Mouse (Mus musculus): ENCODE results near the gene Ttc21b. TPM values are rescaled to one million over a fixed set of nuclear protein-coding genes. Genes with fewer than 3 reads are reported as not detected.
A peak's percentile ranks its signal among the peaks of the same experiment; 100 is the strongest.
"Not testable (repeated sequence)": the region's sequence is repeated elsewhere in the genome, so short reads cannot be mapped to it uniquely, and the experiment has no call there.

The Ttc21b gene
- polyA plus RNA-seq, 1 experiment from 2014 or later: 7.1 TPM

- Histone ChIP-seq H3K27ac (ENCODE audit: low read length) (no peak overlapping the region), H3K9ac (ENCODE audit: low read length) (no peak overlapping the region), H3K27me3 (ENCODE audit: control insufficient read depth, insufficient read depth, low read length) (no peaks in the 10 kb centered on the region), H3K4me1 (ENCODE audit: control insufficient read depth, insufficient read depth, low read length) (no peaks in the 10 kb centered on the region), H3K36me3 (ENCODE audit: control insufficient read depth, insufficient read depth) (peaks cover 15% of the 10 kb centered on the region; the same call in 1 of the 2 replicates), H3K9me3 (replicated peaks; ENCODE audit: control insufficient read depth, low read length) (no peaks in the 10 kb centered on the region), H3K4me3 (ENCODE audit: low read length) (no peak overlapping the region), H3K4me2 (ENCODE audit: low read depth, low read length) (no peak overlapping the region)
- ATAC-seq (replicated peaks; ENCODE audit: extremely low read depth, insufficient read depth, low FRiP score): no peak
- WGBS: 86% methylated on average over 2 of the region's 2 CpGs
Measured at GRCm38 (mm10) chr2:66204218-66204617, 52.2 kb downstream of the Ttc21b start.

GRCm38 (mm10) chr2:66200195-66200594 is 56.2 kb downstream of the Ttc21b start:
- Histone ChIP-seq H3K4me2 (ENCODE audit: low read depth, low read length) (no peak overlapping the region), H3K9ac (ENCODE audit: low read length) (no peak overlapping the region), H3K27ac (ENCODE audit: low read length) (no peak overlapping the region), H3K4me1 (ENCODE audit: control insufficient read depth, insufficient read depth, low read length) (no peaks in the 10 kb centered on the region), H3K36me3 (ENCODE audit: control insufficient read depth, insufficient read depth) (peaks cover 7% of the 10 kb centered on the region; the same call in 1 of the 2 replicates), H3K9me3 (replicated peaks; ENCODE audit: control insufficient read depth, low read length) (no peaks in the 10 kb centered on the region), H3K27me3 (ENCODE audit: control insufficient read depth, insufficient read depth, low read length) (no peaks in the 10 kb centered on the region), H3K4me3 (ENCODE audit: low read length) (no peak overlapping the region)
- ATAC-seq (replicated peaks; ENCODE audit: extremely low read depth, insufficient read depth, low FRiP score): no peak
- WGBS: 58% methylated on average over 3 of the region's 3 CpGs

GRCm38 (mm10) chr2:66191691-66192100 is 64.7 kb downstream of the Ttc21b start:
- H3K27ac ChIP-seq (ENCODE audit: low read length): no peak overlapping the region
- no peaks in the 10 kb centered on the region for H3K4me1 ChIP-seq (ENCODE audit: control insufficient read depth, insufficient read depth, low read length)
- no peak overlapping the region for H3K4me2 ChIP-seq (ENCODE audit: low read depth, low read length)
- no peak overlapping the region for H3K4me3 ChIP-seq (ENCODE audit: low read length)
- H3K36me3 ChIP-seq (ENCODE audit: control insufficient read depth, insufficient read depth): peaks cover 3% of the 10 kb centered on the region; the same call in 1 of the 2 replicates
- 85% methylated on average over 13 of the region's 13 CpGs for WGBS
- H3K9me3 ChIP-seq (replicated peaks; ENCODE audit: control insufficient read depth, low read length): no peaks in the 10 kb centered on the region
- H3K9ac ChIP-seq (ENCODE audit: low read length): no peak overlapping the region
- ATAC-seq (replicated peaks; ENCODE audit: extremely low read depth, insufficient read depth, low FRiP score): no peak
- no peaks in the 10 kb centered on the region for H3K27me3 ChIP-seq (ENCODE audit: control insufficient read depth, insufficient read depth, low read length)

- no peak for ATAC-seq (replicated peaks; ENCODE audit: extremely low read depth, insufficient read depth, low FRiP score)
- Histone ChIP-seq H3K9ac (ENCODE audit: low read length) (no peak overlapping the region), H3K4me3 (ENCODE audit: low read length) (no peak overlapping the region), H3K27ac (ENCODE audit: low read length) (no peak overlapping the region), H3K36me3 (ENCODE audit: control insufficient read depth, insufficient read depth) (peaks cover 3% of the 10 kb centered on the region; the same call in 1 of the 2 replicates), H3K9me3 (replicated peaks; ENCODE audit: control insufficient read depth, low read length) (no peaks in the 10 kb centered on the region), H3K4me1 (ENCODE audit: control insufficient read depth, insufficient read depth, low read length) (no peaks in the 10 kb centered on the region), H3K4me2 (ENCODE audit: low read depth, low read length) (no peak overlapping the region), H3K27me3 (ENCODE audit: control insufficient read depth, insufficient read depth, low read length) (no peaks in the 10 kb centered on the region)
- 91% methylated on average over 5 of the region's 5 CpGs for WGBS
Measured at GRCm38 (mm10) chr2:66190157-66190556, 66.3 kb downstream of the Ttc21b start.

GRCm38 (mm10) chr2:66189197-66189596 is 67.2 kb downstream of the Ttc21b start:
- not testable (repeated sequence) for H3K4me2 ChIP-seq (ENCODE audit: low read depth, low read length); H3K27ac ChIP-seq (ENCODE audit: low read length); H3K9ac ChIP-seq (ENCODE audit: low read length); H3K4me1 ChIP-seq (ENCODE audit: control insufficient read depth, insufficient read depth, low read length); H3K4me3 ChIP-seq (ENCODE audit: low read length); H3K27me3 ChIP-seq (ENCODE audit: control insufficient read depth, insufficient read depth, low read length); H3K36me3 ChIP-seq (ENCODE audit: control insufficient read depth, insufficient read depth); H3K9me3 ChIP-seq (replicated peaks; ENCODE audit: control insufficient read depth, low read length); ATAC-seq (replicated peaks; ENCODE audit: extremely low read depth, insufficient read depth, low FRiP score)
- WGBS: 95% methylated on average over 12 of the region's 12 CpGs

- H3K27me3 ChIP-seq (ENCODE audit: control insufficient read depth, insufficient read depth, low read length): no peaks in the 10 kb centered on the region
- H3K4me3 ChIP-seq (ENCODE audit: low read length): no peak overlapping the region
- no peaks in the 10 kb centered on the region for H3K9me3 ChIP-seq (replicated peaks; ENCODE audit: control insufficient read depth, low read length)
- no peak overlapping the region for H3K9ac ChIP-seq (ENCODE audit: low read length)
- no peak overlapping the region for H3K4me2 ChIP-seq (ENCODE audit: low read depth, low read length)
- no peak overlapping the region for H3K27ac ChIP-seq (ENCODE audit: low read length)
- peaks cover 3% of the 10 kb centered on the region; the same call in 1 of the 2 replicates for H3K36me3 ChIP-seq (ENCODE audit: control insufficient read depth, insufficient read depth)
- 76% methylated on average over 6 of the region's 6 CpGs for WGBS
- no peak for ATAC-seq (replicated peaks; ENCODE audit: extremely low read depth, insufficient read depth, low FRiP score)
- H3K4me1 ChIP-seq (ENCODE audit: control insufficient read depth, insufficient read depth, low read length): no peaks in the 10 kb centered on the region
Measured at GRCm38 (mm10) chr2:66187520-66187919, 68.9 kb downstream of the Ttc21b start.

GRCm38 (mm10) chr2:66184431-66185164 is 71.8 kb downstream of the Ttc21b start:
- Histone ChIP-seq H3K4me3 (ENCODE audit: low read length) (no peak overlapping the region), H3K27me3 (ENCODE audit: control insufficient read depth, insufficient read depth, low read length) (no peaks in the 10 kb centered on the region), H3K9ac (ENCODE audit: low read length) (no peak overlapping the region), H3K36me3 (ENCODE audit: control insufficient read depth, insufficient read depth) (peaks cover 3% of the 10 kb centered on the region; the same call in 1 of the 2 replicates), H3K9me3 (replicated peaks; ENCODE audit: control insufficient read depth, low read length) (no peaks in the 10 kb centered on the region), H3K4me2 (ENCODE audit: low read depth, low read length) (no peak overlapping the region), H3K27ac (ENCODE audit: low read length) (no peak overlapping the region), H3K4me1 (ENCODE audit: control insufficient read depth, insufficient read depth, low read length) (no peaks in the 10 kb centered on the region)
- no peak for ATAC-seq (replicated peaks; ENCODE audit: extremely low read depth, insufficient read depth, low FRiP score)
- 69% methylated on average over 7 of the region's 7 CpGs for whole genome bisulfite sequencing

- Histone ChIP-seq H3K9me3 (replicated peaks; ENCODE audit: control insufficient read depth, low read length) (no peaks in the 10 kb centered on the region), H3K27me3 (ENCODE audit: control insufficient read depth, insufficient read depth, low read length) (no peaks in the 10 kb centered on the region), H3K4me2 (ENCODE audit: low read depth, low read length) (peak overlapping the region; percentile 12; the same call in 1 of the 2 replicates), H3K27ac (ENCODE audit: low read length) (no peak overlapping the region), H3K9ac (ENCODE audit: low read length) (no peak overlapping the region), H3K4me3 (ENCODE audit: low read length) (no peak overlapping the region), H3K36me3 (ENCODE audit: control insufficient read depth, insufficient read depth) (no peaks in the 10 kb centered on the region), H3K4me1 (ENCODE audit: control insufficient read depth, insufficient read depth, low read length) (no peaks in the 10 kb centered on the region)
- ATAC-seq (replicated peaks; ENCODE audit: extremely low read depth, insufficient read depth, low FRiP score): no peak
- 47% methylated on average over 10 of the region's 10 CpGs for WGBS
Measured at GRCm38 (mm10) chr2:66180293-66180692, 76.1 kb downstream of the Ttc21b start.

- Histone ChIP-seq H3K9me3 (replicated peaks; ENCODE audit: control insufficient read depth, low read length) (no peaks in the 10 kb centered on the region), H3K27ac (ENCODE audit: low read length) (no peak overlapping the region), H3K36me3 (ENCODE audit: control insufficient read depth, insufficient read depth) (no peaks in the 10 kb centered on the region), H3K9ac (ENCODE audit: low read length) (no peak overlapping the region), H3K4me2 (ENCODE audit: low read depth, low read length) (peak overlapping the region; percentile 47), H3K27me3 (ENCODE audit: control insufficient read depth, insufficient read depth, low read length) (no peaks in the 10 kb centered on the region), H3K4me3 (ENCODE audit: low read length) (0 out of 2 replicates have a peak overlapping the region, but pooled peaks have one; percentile 8), H3K4me1 (ENCODE audit: control insufficient read depth, insufficient read depth, low read length) (no peaks in the 10 kb centered on the region)
- WGBS: 31% methylated on average over 10 of the region's 10 CpGs
- no peak for ATAC-seq (replicated peaks; ENCODE audit: extremely low read depth, insufficient read depth, low FRiP score)
Measured at GRCm38 (mm10) chr2:66179782-66180181, 76.6 kb downstream of the Ttc21b start.

Measured in heart, embryonic 16.5 days (tissue).